Mouse (Mus musculus): ENCODE measurements around the gene Krt18.

Gene Krt18

GRCm38 (mm10) chr15:102028040-102028439, at the start of gene Krt18:
Krt18 (plus strand) TSS chr15:102028180.
- CTCF ChIA-PET = interaction anchor here in 1 of 4 experiments (1.2 kb wide), 1 partner anchor 38 kb away, joined by 6 read pairs; no protein-coding TSS in a partner anchor
- POLR2A ChIA-PET = interaction anchor here in 2 of 4 experiments (0.6 to 2.9 kb wide), 10 partner anchors 8 to 761 kb away, joined by 3 to 6 read pairs (median 4); partner anchors contain the start of genes Krt8 (in 2 of the 2), Eif4b (in 1 of the 2) and Krt2 (in 1 of the 2)

- CTCF ChIA-PET = interaction anchor here in 1 of 4 experiments (0.6 kb wide), 1 partner anchor 742 kb away, joined by 7 read pairs; no protein-coding TSS in a partner anchor
- POLR2A ChIA-PET = no interaction called here
Measured at GRCm38 (mm10) chr15:101980849-101981248, 47.1 kb upstream of the Krt18 start.

- CTCF ChIA-PET = interaction anchor here (0.5 to 3.3 kb wide), 138 partner anchors 8 to 743 kb away, joined by 3 to 91 read pairs (median 6); partner anchors contain the start of genes Eif4b (in 1 of the 4), Krt5 (in 1 of the 4), Krt79 (in 1 of the 4) and Krt8 (in 1 of the 4)
- POLR2A ChIA-PET = interaction anchor here (0.6 to 3.4 kb wide), 27 partner anchors 8 to 762 kb away, joined by 3 to 18 read pairs (median 4); partner anchors contain the start of genes Eif4b (in 2 of the 4), Krt8 (in 1 of the 4) and Tns2 (in 1 of the 4)
Measured at GRCm38 (mm10) chr15:101983315-101983948, 44.5 kb upstream of the Krt18 start.

- ChIA-PET CTCF (interaction anchor here (0.5 to 3.3 kb wide), 216 partner anchors 8 to 907 kb away, joined by 3 to 91 read pairs (median 4); partner anchors contain the start of genes Spryd3 (in 2 of the 4), Eif4b (in 1 of the 4), Krt5 (in 1 of the 4) and Krt72 (in 1 of the 4)), POLR2A (interaction anchor here (0.6 to 3.4 kb wide), 37 partner anchors 8 to 907 kb away, joined by 3 to 18 read pairs (median 4); partner anchors contain the start of genes Eif4b (in 2 of the 4), Krt8 (in 1 of the 4), Sp1 (in 1 of the 4) and Tns2 (in 1 of the 4))
Measured at GRCm38 (mm10) chr15:101983949-101984601, 43.9 kb upstream of the Krt18 start.

- CTCF ChIA-PET = interaction anchor here (0.5 to 3.3 kb wide), 171 partner anchors 9 to 907 kb away, joined by 3 to 91 read pairs (median 5); partner anchors contain the start of genes Eif4b (in 1 of the 4), Krt5 (in 1 of the 4), Krt72 (in 1 of the 4) and Krt79 (in 1 of the 4)
Measured at GRCm38 (mm10) chr15:101984746-101985145, 43.2 kb upstream of the Krt18 start.

GRCm38 (mm10) chr15:101988119-101988518, 39.9 kb upstream of the Krt18 start:
- ChIA-PET POLR2A (interaction anchor here in 3 of 4 experiments (0.7 to 1.9 kb wide), 6 partner anchors 34 to 121 kb away, joined by 3 to 16 read pairs (median 10); no protein-coding TSS in a partner anchor), CTCF (interaction anchor here (0.6 to 5.6 kb wide), 41 partner anchors 9 to 1200 kb away, joined by 3 to 93 read pairs (median 4); partner anchors contain the start of genes Krt8 (in 3 of the 4) and Spryd3 (in 1 of the 4))

More at GRCm38 (mm10) chr15:101984746-101985145, 43.2 kb upstream of the Krt18 start:
- POLR2A ChIA-PET = interaction anchor here (0.6 to 3.4 kb wide), 32 partner anchors 8 to 908 kb away, joined by 3 to 18 read pairs (median 4); partner anchors contain the start of genes Eif4b (in 2 of the 4), Sp1 (in 1 of the 4) and Tns2 (in 1 of the 4)

GRCm38 (mm10) chr15:101988714-101989113, 39.3 kb upstream of the Krt18 start:
- POLR2A ChIA-PET = interaction anchor here in 3 of 4 experiments (0.7 to 1.9 kb wide), 8 partner anchors 34 to 138 kb away, joined by 3 to 16 read pairs (median 7); no protein-coding TSS in a partner anchor
- CTCF ChIA-PET = interaction anchor here (0.6 to 5.6 kb wide), 45 partner anchors 9 to 1201 kb away, joined by 3 to 93 read pairs (median 4); partner anchors contain the start of genes Krt8 (in 3 of the 4) and Spryd3 (in 1 of the 4)

GRCm38 (mm10) chr15:101990946-101991345, 37.0 kb upstream of the Krt18 start:
- ChIA-PET POLR2A (interaction anchor here in 2 of 4 experiments (1.0 to 1.6 kb wide), 2 partner anchors 73 to 74 kb away, joined by 3 to 6 read pairs; no protein-coding TSS in a partner anchor), CTCF (interaction anchor here in 3 of 4 experiments (0.7 to 5.6 kb wide), 6 partner anchors 13 to 793 kb away, joined by 3 to 93 read pairs (median 4); partner anchors contain the start of gene Krt8 (in 1 of the 3))

GRCm38 (mm10) chr15:101994365-101994764, 33.6 kb upstream of the Krt18 start:
- CTCF ChIA-PET = no interaction called here

GRCm38 (mm10) chr15:101995484-101996236, 32.3 kb upstream of the Krt18 start:
- POLR2A ChIA-PET = interaction anchor here in 1 of 4 experiments (0.6 kb wide), 1 partner anchor 404 kb away, joined by 3 read pairs; no protein-coding TSS in a partner anchor
- CTCF ChIA-PET = interaction anchor here in 1 of 4 experiments (1.1 kb wide), 1 partner anchor 12 kb away, joined by 3 read pairs; no protein-coding TSS in a partner anchor

More at GRCm38 (mm10) chr15:101994365-101994764, 33.6 kb upstream of the Krt18 start:
- POLR2A ChIA-PET = interaction anchor here in 1 of 4 experiments (0.7 to 1.5 kb wide), 4 partner anchors 32 to 586 kb away, joined by 3 to 4 read pairs (median 3); no protein-coding TSS in a partner anchor

- ChIA-PET CTCF (interaction anchor here in 2 of 4 experiments (0.7 to 1.1 kb wide), 3 partner anchors 13 to 208 kb away, joined by 3 to 5 read pairs (median 3); no protein-coding TSS in a partner anchor), POLR2A (interaction anchor here in 2 of 4 experiments (0.5 to 1.4 kb wide), 3 partner anchors 10 to 431 kb away, joined by 3 to 4 read pairs (median 3); no protein-coding TSS in a partner anchor)
Measured at GRCm38 (mm10) chr15:101996450-101997078, 31.4 kb upstream of the Krt18 start.

GRCm38 (mm10) chr15:101999156-101999555, 28.8 kb upstream of the Krt18 start:
- CTCF ChIA-PET = no interaction called here

GRCm38 (mm10) chr15:101999676-102000335, 28.2 kb upstream of the Krt18 start:
- POLR2A ChIA-PET = no interaction called here
- CTCF ChIA-PET = no interaction called here

More at GRCm38 (mm10) chr15:101999156-101999555, 28.8 kb upstream of the Krt18 start:
- POLR2A ChIA-PET = interaction anchor here in 1 of 4 experiments (1.5 kb wide), 1 partner anchor 74 kb away, joined by 5 read pairs; the partner anchor contains the start of gene Eif4b

- CTCF ChIA-PET = interaction anchor here (0.6 to 2.4 kb wide), 12 partner anchors 13 to 1320 kb away, joined by 3 to 19 read pairs (median 4); no protein-coding TSS in a partner anchor
- POLR2A ChIA-PET = interaction anchor here (0.6 to 2.5 kb wide), 13 partner anchors 8 to 516 kb away, joined by 3 to 14 read pairs (median 4); partner anchors contain the start of gene Eif4b (in 1 of the 4)
Measured at GRCm38 (mm10) chr15:102002646-102003488, 25.1 kb upstream of the Krt18 start.

GRCm38 (mm10) chr15:102003516-102003915, 24.5 kb upstream of the Krt18 start:
- ChIA-PET POLR2A (interaction anchor here in 3 of 4 experiments (0.6 to 2.5 kb wide), 16 partner anchors 10 to 1387 kb away, joined by 3 to 14 read pairs (median 4); partner anchors contain the start of genes Eif4b (in 1 of the 3) and Krt18 (in 1 of the 3)), CTCF (interaction anchor here (0.6 to 2.4 kb wide), 16 partner anchors 13 to 1320 kb away, joined by 3 to 19 read pairs (median 5); no protein-coding TSS in a partner anchor)

Measured in embryonic stem cell, embryonic (primary cell).